Mouse (Mus musculus) embryo, embryonic 9.5 days (tissue): Measurements from ENCODE around the gene Tnnc2.
"Not testable (repeated sequence)": the region's sequence is repeated elsewhere in the genome, so short reads cannot be mapped to it uniquely, and the experiment has no call there.

Experiments used
- DNase-seq: peaks from one replicate; pipeline ENCODE4 v3.0.0-alpha.2; 2017; ENCODE audit errors: extremely low spot score

The Tnnc2 gene

GRCm38 (mm10) chr2:164779481-164780086 lies at the start of gene Tnnc2:
Gene Tnnc2, minus strand, starts transcription at chr2:164779967.
- no peak for DNase-seq

DNA sequence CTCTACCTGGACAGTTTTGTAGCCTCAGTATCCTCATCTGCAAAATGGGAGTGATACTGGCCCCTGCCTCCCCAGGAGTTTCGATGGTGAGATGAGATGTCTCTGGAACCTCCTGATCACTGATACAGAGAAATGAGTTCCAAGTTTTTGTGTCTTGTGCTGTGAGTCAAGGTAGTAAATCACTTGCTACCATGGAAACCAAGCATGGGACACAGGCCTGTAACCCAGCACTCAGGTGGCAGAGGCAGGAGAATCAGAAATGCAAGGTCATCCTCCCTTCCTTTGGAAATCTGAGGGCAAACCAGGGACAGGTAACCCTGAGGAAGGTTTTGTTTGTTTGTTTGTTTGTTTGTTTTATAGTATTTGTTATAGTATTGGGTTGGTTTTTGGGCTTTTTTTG lies 49.3 kb upstream of the Tnnc2 start:
- DNase-seq = no peak

GRCm38 (mm10) chr2:164828437-164828836 lies 48.7 kb upstream of the Tnnc2 start, which contains the start of gene Spata25:
Gene Spata25, minus strand, starts transcription at chr2:164828537.
- no peak for DNase-seq

GRCm38 (mm10) chr2:164827146-164827850 lies 47.5 kb upstream of the Tnnc2 start:
- no peak for DNase-seq

DNA sequence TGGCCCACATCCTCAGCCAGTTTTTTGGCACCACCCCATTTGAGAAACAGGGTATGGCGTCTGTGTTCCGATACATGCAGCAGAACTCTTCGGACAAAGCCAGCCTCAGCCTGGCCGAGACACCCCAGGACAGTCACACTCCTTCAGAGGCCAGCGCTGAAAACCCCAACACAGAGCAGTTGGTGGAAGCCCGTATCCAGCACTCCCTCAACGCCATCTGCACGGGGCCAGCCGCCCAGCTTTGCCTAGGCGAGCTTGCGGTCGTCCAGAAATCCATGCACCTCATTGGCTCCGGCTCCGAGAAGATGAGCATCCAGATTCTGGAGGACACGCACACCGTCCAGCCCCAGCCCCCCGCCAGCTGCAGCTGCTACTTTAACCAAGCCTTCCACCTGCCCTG lies 45.8 kb upstream of the Tnnc2 start:
- no peak for DNase-seq

GRCm38 (mm10) chr2:164823969-164824368 lies 44.2 kb upstream of the Tnnc2 start:
- DNase-seq = no peak

- no peak for DNase-seq
Measured at GRCm38 (mm10) chr2:164823181-164823585, 43.4 kb upstream of the Tnnc2 start.

DNA sequence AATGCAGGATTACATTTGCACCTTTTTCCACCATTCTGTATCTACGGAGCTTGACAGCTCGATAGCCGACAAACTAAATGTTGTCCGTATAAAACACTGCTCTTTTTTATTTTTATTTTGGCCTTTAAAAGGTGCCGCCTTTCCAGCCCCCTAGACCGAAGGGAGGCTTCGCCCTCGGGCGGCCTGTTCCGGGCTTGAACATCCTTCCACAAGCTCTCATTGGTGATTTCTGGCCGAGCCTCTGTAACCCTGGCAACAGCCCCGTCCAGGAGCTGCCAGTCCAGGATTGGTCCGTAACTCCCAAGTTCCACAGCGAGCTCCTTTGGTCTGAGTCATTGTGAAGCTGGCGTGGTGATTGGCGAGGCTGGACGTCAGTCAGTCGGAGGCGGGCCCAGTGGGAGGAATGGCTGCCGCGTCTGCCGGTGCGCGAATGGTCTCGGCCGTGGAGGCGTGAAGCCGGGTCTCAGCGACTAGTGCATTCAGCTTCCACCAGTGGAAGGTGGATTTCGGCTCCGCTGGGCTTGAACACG lies 42.9 kb upstream of the Tnnc2 start, which contains the start of gene Zswim1:
Zswim1 (plus strand) TSS at position 51 of the 530 bp plus-strand sequence.
- DNase-seq = peak; percentile 100

DNA sequence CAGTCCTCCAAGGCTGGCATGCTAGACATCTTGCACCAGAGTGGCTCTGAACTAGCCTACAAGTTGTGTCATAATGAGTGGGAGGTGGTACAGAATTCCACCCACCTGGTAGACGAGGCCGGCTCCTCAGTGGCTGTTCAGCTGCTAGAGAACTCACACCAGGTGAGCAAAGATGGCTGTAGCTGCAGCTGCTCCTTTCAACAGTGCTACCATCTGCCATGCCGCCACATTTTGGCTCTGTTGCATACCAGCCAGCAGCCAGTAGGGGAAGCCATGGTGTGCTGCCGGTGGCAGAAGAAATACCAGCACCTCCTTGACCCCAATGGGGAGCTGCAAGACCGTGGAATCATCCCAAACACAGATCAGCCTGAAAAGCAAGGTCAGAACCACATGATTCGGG lies 41.3 kb upstream of the Tnnc2 start:
- DNase-seq = no peak

- DNase-seq = peak; percentile 47
Measured at GRCm38 (mm10) chr2:164817703-164818102, 37.9 kb upstream of the Tnnc2 start.

DNA sequence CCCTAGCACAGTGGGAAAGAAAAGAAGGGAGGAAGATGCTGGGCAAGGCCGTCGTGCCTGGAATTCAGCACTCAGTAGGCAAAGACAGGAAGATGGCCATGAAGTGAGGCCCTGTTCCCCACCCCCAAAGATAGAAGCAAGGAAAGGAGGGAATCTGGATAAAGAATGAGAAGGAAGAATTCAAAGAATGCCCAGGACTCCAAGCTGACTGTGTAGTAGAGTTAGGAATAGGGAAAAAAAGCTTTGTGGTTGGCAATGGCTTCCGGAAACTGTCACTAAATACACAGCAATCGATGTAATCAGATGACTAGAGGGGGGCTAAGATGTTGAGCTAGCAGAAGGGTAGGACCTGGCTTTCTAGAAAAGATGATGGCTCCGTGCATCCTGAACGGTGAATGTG lies 37.4 kb upstream of the Tnnc2 start:
- DNase-seq = no peak

DNA sequence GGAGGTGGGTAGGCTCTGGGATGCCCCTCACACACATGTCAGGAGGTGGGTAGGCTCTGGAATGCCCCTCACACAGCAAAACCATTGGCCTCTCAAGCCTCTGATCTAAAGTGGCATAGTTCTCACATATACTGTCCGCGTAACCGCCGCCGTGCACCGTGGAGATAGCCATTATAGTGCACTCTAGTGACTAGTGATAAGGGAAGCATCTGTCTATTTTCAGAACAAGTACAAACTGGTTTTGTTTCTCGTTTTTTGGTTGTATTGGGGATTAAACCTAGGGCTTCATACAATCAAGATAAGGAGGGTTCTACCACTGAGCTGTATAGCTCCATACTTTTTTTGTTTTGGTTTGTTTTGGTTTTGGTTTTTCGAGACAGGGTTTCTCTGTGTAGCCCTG lies 36.1 kb upstream of the Tnnc2 start:
- no peak for DNase-seq

- no peak for DNase-seq
Measured at GRCm38 (mm10) chr2:164815348-164815747, 35.6 kb upstream of the Tnnc2 start.

DNA sequence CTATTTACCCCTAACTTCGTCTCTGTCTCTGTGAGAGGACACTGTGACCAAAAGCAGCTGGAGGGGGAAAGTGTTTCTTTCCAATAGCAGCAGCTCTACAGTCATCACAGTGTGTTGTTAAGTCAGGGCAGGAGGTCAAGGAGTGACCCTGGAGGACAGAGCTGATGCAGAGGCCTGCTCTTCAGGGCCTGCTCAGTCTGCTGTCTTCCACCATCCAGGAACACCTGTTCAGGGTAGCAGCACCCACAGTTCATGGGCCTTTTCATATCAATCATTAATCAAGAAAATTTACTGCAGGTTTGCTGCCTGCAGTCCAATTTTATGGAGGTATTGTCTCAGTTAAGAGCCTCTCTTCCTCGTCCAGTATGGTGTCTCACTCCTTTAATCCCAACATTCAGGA lies 33.8 kb upstream of the Tnnc2 start:
- no peak for DNase-seq

DNA sequence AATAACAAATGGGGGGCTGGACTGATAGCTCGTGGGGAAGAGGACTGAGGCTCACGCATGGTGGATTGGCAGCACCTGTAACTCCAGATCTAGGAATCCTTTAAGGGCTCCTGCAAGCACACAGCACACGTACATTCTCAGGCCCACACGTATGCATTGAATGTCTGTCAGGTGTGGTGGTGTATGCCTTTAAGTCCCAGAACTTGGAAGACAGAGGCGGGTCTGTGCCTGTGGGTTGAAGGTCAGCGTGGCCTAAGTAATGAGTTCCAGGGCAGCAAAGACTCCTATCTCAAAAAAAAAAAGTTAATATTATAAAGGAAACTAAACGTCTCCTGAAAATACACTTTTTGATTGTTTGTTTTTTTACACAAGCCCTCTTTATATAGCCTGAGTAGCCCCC lies 26.8 kb upstream of the Tnnc2 start:
- no peak for DNase-seq

DNA sequence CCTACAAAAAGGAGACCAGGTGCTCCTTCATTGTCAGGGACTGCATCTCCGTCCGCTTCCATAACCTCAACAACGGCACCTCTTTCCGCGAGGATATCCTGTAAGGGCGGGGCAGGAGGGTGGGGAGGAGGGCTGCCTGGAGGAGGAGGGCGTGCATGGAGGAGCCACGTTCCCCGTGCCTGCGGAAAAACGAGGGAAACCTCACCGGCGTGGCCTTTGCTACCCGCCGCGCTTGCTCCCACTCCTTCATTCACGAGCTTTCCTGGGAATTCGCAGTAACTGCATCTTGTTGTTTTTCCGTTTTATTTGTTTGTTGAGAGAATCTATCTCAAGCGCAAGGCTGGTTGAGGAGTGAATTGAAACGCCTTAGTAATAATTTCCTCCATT lies 25.6 kb upstream of the Tnnc2 start:
- no peak for DNase-seq

DNA sequence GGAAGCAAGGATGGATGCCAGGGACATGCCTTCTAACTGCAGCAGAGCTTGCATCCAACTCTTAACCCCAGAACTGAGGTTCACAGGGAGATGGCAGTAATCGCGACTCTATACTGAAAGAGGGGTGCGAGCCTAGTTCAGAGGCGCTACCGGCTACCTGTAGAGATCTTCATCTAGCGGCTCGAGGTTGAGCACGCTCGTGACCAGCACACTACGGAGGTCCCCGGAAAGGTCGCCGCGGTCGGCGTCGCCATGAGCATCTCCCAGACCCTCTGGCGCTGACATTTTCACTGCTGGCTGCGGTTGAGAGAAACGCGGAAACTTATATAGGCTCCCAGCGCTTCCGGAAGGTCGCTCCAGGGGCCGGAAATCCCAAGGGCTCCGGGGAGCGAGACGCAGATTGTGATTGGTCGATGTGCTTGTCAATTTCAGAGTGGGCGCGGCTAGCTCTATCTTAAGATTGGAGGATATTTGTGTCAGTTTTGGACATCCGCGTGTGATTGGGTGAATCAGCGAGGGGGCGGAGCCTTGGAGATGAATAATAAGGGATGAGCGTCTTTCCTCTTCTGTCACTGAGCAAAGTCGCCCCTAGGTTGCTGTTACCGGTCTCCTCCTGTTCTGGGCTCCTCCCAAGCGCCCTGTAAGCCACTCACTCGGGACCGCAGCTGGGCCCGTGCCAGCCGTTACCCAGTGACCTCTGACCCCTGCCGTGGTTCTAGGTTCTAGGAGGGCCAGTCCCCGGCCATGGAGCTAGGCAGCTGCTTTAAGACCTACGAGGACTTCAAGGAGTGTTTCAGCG lies 25.0 kb upstream of the Tnnc2 start, which contains the start of the genes Acot8 and Zswim3:
Acot8 (minus strand) TSS at position 350 of the 799 bp plus-strand sequence.
Zswim3 (plus strand) TSS at position 566 of the 799 bp plus-strand sequence.
- DNase-seq = peak; percentile 99

- no peak for DNase-seq
Measured at GRCm38 (mm10) chr2:164803921-164804313, 24.1 kb upstream of the Tnnc2 start.

- DNase-seq = no peak
Measured at GRCm38 (mm10) chr2:164803201-164803920, 23.6 kb upstream of the Tnnc2 start.

DNA sequence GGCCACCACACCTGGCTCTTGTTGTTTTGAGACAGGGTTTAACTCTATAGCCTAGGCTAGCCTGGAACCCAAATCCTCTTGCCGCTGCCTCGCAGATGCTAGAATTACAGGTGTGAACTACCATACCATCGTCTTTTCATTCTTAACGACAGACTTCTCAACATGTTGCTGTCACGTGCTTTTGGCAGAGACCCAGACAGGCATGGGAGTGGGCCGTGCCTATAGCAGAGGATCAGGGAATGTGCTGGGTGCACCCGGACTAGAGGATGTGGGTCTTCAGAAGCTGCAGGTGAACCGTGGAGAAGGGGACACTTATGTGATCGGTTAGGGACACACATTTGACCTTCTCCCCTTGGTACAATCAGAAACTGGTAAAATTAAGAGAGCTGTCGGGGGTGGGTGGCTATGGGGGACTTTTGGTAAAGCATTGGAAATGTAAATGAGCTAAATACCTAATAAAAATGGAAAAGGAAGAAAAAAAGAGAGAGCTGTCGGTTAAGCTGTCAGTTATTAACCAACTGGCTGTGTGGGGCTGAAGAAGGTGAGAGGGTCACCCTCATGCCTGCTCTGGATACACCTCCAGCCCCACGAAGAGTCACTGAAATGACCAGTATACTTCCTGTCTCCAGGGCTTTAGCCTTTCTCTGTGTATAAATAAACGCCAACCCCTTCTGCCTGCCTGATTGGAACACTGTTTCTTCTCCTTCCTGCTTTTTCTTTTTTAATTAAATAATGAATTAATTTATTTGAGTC lies 20.7 kb upstream of the Tnnc2 start:
- DNase-seq = no peak

DNA sequence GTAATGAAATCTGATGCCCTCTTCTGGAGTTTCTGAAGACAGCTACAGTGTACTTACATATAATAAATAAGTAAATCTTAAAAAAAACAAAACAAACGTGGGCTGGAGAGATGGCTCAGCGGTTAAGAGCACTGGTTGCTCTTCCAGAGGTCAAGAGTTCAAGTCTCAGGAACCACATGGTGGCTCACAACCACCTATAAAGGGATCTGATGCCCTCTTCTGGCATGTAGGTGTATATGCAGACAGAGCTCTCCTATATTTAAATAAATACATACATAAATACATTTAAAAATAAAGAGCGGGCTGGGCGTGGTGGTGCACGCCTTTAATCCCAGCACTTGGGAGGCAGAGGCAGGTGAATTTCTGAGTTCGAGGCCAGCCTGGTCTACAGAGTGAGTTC lies 18.8 kb upstream of the Tnnc2 start:
- DNase-seq = not testable (repeated sequence)
